Mouse (Mus musculus) CH12.LX (cell line): ENCODE measurements around the gene Mon1b. TPM values are rescaled to one million over a fixed set of nuclear protein-coding genes. Genes with fewer than 3 reads are reported as not detected.

ENCODE experiments used
- DNase-seq: peaks from one replicate; pipeline ENCODE4 v3.0.0-alpha.2; 2013; ENCODE audit errors: extremely low read depth
- H3K27ac ChIP-seq: 2 replicates; pipeline ENCODE4 v1.5.1; 2012; ENCODE audit warnings: low read depth, mild to moderate bottlenecking, control low read depth, moderate library complexity; ENCODE audit not compliant: insufficient read depth
- H3K27me3 ChIP-seq: replicated peaks from 2 replicates; pipeline ENCODE3; 2012; ENCODE audit warnings: inconsistent platforms
- H3K36me3 ChIP-seq, 2 experiments: replicated peaks in 1 of 2; 2 replicates each; pipeline versions ENCODE3 to v1.6.1; 2012; ENCODE audit warnings: inconsistent platforms in 1 of 2, low read length in 1 of 2, mild to moderate bottlenecking in 1 of 2, mixed read lengths in 1 of 2, moderate library complexity in 1 of 2; ENCODE audit not compliant: control insufficient read depth in 1 of 2, insufficient read depth in 1 of 2
- H3K4me1 ChIP-seq, 2 experiments: 2 replicates each; pipeline ENCODE4 v1.6.1; 2012; ENCODE audit warnings: inconsistent platforms in 1 of 2, moderate library complexity in 1 of 2; ENCODE audit not compliant: insufficient read depth in 2 of 2, control insufficient read depth in 1 of 2
- H3K4me2 ChIP-seq: 2 replicates; pipeline ENCODE4 v1.6.1; 2012; ENCODE audit warnings: low read depth, mild to moderate bottlenecking, control low read depth; ENCODE audit not compliant: poor library complexity, insufficient read depth, severe bottlenecking
- H3K4me3 ChIP-seq, 3 experiments: fragments of 150-350 bp in 1 of 3; sonication (generic) in 1 of 3; replicated peaks in 1 of 3; 2 replicates each; pipeline versions ENCODE3 to v1.5.1; 2011 to 2012; ENCODE audit warnings: low read depth in 2 of 3, low read length in 2 of 3, mild to moderate bottlenecking in 2 of 3, moderate library complexity in 2 of 3, control low read depth in 1 of 3, improper control_type of control experiment in 1 of 3, inconsistent platforms in 1 of 3, mixed read lengths in 1 of 3; ENCODE audit not compliant: poor library complexity in 1 of 3
- H3K79me2 ChIP-seq: replicated peaks from 2 replicates; pipeline ENCODE4 v1.6.1; 2012; ENCODE audit warnings: mild to moderate bottlenecking, moderate library complexity; ENCODE audit not compliant: control insufficient read depth, poor library complexity, insufficient read depth, severe bottlenecking; ENCODE audit errors: extremely low read depth
- H3K9ac ChIP-seq: 2 replicates; pipeline ENCODE4 v1.6.1; 2012; ENCODE audit warnings: low read depth, mild to moderate bottlenecking, control low read depth, moderate library complexity; ENCODE audit not compliant: insufficient read depth
- H3K9me3 ChIP-seq: replicated peaks from 2 replicates; pipeline ENCODE3; 2012; ENCODE audit warnings: low read length, inconsistent platforms, mixed read lengths
- BHLHE40 ChIP-seq: IDR thresholded peaks from 2 replicates; pipeline ENCODE4 v1.6.1; 2011; ENCODE audit warnings: mild to moderate bottlenecking, low read depth, low read length, improper control_type of control experiment
- ELF1 ChIP-seq: IDR thresholded peaks from 2 replicates; pipeline ENCODE4 v1.6.1; 2014; ENCODE audit warnings: low read depth, mild to moderate bottlenecking, inconsistent platforms, low read length, improper control_type of control experiment
- ETS1 ChIP-seq: conservative IDR thresholded peaks from 2 replicates; pipeline ENCODE4 v1.6.1; 2012; ENCODE audit warnings: low read depth, mild to moderate bottlenecking, inconsistent platforms, low read length, improper control_type of control experiment, moderate library complexity
- GABPA ChIP-seq: IDR thresholded peaks from 2 replicates; pipeline ENCODE4 v1.6.1; 2012; ENCODE audit warnings: low read depth, low read length, improper control_type of control experiment, inconsistent platforms; ENCODE audit not compliant: insufficient replicate concordance
- JUN ChIP-seq: IDR thresholded peaks from 2 replicates; pipeline ENCODE4 v1.6.1; 2011; ENCODE audit warnings: low read depth, mild to moderate bottlenecking, low read length, improper control_type of control experiment, moderate library complexity; ENCODE audit not compliant: insufficient read depth
- JUND ChIP-seq: conservative IDR thresholded peaks from 2 replicates; pipeline ENCODE4 v1.6.1; 2011; ENCODE audit warnings: low read depth, low read length, improper control_type of control experiment
- KAT2A ChIP-seq: IDR thresholded peaks from 2 replicates; pipeline ENCODE4 v1.6.1; 2012; ENCODE audit warnings: low read length, improper control_type of control experiment, inconsistent platforms; ENCODE audit not compliant: insufficient replicate concordance
- MAFK ChIP-seq: IDR thresholded peaks from 2 replicates; pipeline ENCODE4 v1.6.1; 2011; ENCODE audit warnings: low read length, improper control_type of control experiment; ENCODE audit not compliant: insufficient replicate concordance
- MYC ChIP-seq: IDR thresholded peaks from 2 replicates; pipeline ENCODE4 v1.6.1; 2011; ENCODE audit warnings: low read depth, mild to moderate bottlenecking, improper control_type of control experiment, low read length
- NELFE ChIP-seq: IDR thresholded peaks from 2 replicates; pipeline ENCODE4 v1.6.1; 2011; ENCODE audit warnings: low read depth, low read length, improper control_type of control experiment
- PAX5 ChIP-seq: IDR thresholded peaks from 2 replicates; pipeline ENCODE4 v1.6.1; 2012; ENCODE audit warnings: low read length, inconsistent platforms, mixed read lengths
- RCOR1 ChIP-seq: conservative IDR thresholded peaks from 2 replicates; pipeline ENCODE4 v1.6.1; 2012; ENCODE audit warnings: low read depth, mild to moderate bottlenecking, inconsistent platforms, low read length, improper control_type of control experiment
- SIN3A ChIP-seq: IDR thresholded peaks from 2 replicates; pipeline ENCODE4 v1.6.1; 2012; ENCODE audit warnings: low read length, improper control_type of control experiment, inconsistent platforms
- TBP ChIP-seq: conservative IDR thresholded peaks from 2 replicates; pipeline ENCODE4 v1.6.1; 2011; ENCODE audit warnings: low read depth, low read length, improper control_type of control experiment
- TCF12 ChIP-seq: IDR thresholded peaks from 2 replicates; pipeline ENCODE4 v1.6.1; 2014; ENCODE audit warnings: low read depth, mild to moderate bottlenecking, inconsistent platforms, low read length, improper control_type of control experiment
- UBTF ChIP-seq: IDR thresholded peaks from 2 replicates; pipeline ENCODE4 v1.6.1; 2012; ENCODE audit warnings: low read depth, mild to moderate bottlenecking, inconsistent platforms, low read length, improper control_type of control experiment, moderate library complexity
- USF1 ChIP-seq: IDR thresholded peaks from 2 replicates; pipeline ENCODE4 v1.6.1; 2014; ENCODE audit warnings: low read depth, mild to moderate bottlenecking, inconsistent platforms, low read length, improper control_type of control experiment
- dilution Hi-C: fragments of 300-500 bp; cut with MboI; formaldehyde crosslinking; loops from 2 replicates; pipeline ENCODE4 v1.14.3; 2020; ENCODE audit warnings: low sequenced_read_pairs; ENCODE audit not compliant: extremely low pct_unique_long_range_greater_than_20kb, extremely low pct_ligation_motif_present
- in situ Hi-C: fragments of 300-500 bp; cut with MboI; formaldehyde crosslinking; loops from 3 replicates; pipeline ENCODE4 v1.14.3; 2019; ENCODE audit warnings: low sequenced_read_pairs, low pct_ligation_motif_present, low pct_unique_long_range_greater_than_20kb, mixed read lengths
- polyA plus RNA-seq: library from polyadenylated mRNA; unstranded; fragments of >175 nt; gene quantifications from 2 replicates; pipeline ENCODE4 v1.2.1, GENCODE M21; 2012; ENCODE audit warnings: low read depth; ENCODE audit not compliant: insufficient read length
- total RNA-seq, 2 experiments: library from RNA; depleted of rRNA; stranded (reverse); fragments of 300-350 nt in 1 of 2; fragments of >200 nt in 1 of 2; gene quantifications; 2 replicates each; pipeline ENCODE4 v1.2.3; 2012 to 2014

The Mon1b gene
- total and polyA plus RNA-seq, 3 experiments = 7.2 to 17.1 (median 15.2) TPM

DNA sequence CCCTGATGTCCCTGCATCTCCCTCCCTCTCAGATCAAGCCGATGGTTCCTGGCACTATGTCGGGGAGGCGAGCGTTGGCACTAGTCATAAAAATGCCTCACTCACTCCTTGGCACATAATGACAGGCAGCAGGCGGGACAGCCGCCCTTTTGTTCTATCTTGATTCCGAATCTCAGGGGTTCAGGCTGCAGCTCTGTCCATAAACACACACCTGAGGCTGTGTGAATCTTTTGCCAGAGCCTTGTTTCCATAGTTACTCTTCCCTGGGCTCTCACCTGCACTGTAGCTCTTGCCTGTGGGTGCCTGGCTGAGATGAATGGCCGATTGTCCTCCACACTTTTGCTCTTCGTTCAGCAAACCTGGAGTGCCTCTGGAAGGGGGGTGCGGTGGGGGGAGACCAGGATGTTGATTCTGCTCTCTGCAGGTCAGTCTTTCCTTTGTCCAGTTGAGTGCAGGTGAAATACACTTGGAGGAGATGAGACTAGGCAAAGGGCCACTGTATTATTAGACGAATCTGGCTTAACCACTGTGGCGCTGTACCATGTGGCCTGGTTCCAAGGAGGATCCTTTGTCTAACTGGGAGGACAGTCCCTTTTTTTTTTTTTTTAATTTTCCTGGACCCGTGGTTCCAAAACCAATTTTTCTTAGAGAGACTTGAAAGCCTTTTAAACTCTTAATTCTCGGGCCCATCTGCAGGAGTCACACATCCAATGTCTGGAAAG lies 56.4 kb downstream of the Mon1b start:
- in situ Hi-C loops = no loop called here
- H3K79me2 ChIP-seq = no peaks in the 10 kb centered on the region

More for the DNA sequence above, 56.4 kb downstream of the Mon1b start:
- Histone ChIP-seq H3K27me3 (no peaks in the 10 kb centered on the region), H3K4me1 (peaks cover 5 to 7% of the 10 kb centered on the region in 2 experiments; a peak in 2 of 4 replicates), H3K36me3 (no peaks in the 10 kb centered on the region), H3K9me3 (no peaks in the 10 kb centered on the region), H3K4me3 (no peak overlapping the region), H3K27ac (no peak overlapping the region), H3K9ac (no peak overlapping the region), H3K4me2 (no peak overlapping the region)
- dilution Hi-C loops = no loop called here
- no peak for TF ChIP-seq TCF12
- TF ChIP-seq KAT2A = no peak
- TF ChIP-seq SIN3A = no peak
- TF ChIP-seq RCOR1 = no peak
- no peak for TF ChIP-seq GABPA
- no peak for TF ChIP-seq PAX5
- no peak for TF ChIP-seq TBP
- TF ChIP-seq ELF1 = no peak
- TF ChIP-seq NELFE = no peak
- no peak for TF ChIP-seq MAFK
- no peak for TF ChIP-seq JUND
- no peak for TF ChIP-seq MYC
- no peak for TF ChIP-seq BHLHE40
- no peak for TF ChIP-seq USF1
- TF ChIP-seq JUN = no peak
- no peak for TF ChIP-seq ETS1
- no peak for TF ChIP-seq UBTF
- no peak for DNase-seq

Other genes starting within 250 kb of the Mon1b start
- 1.4 and 1.6 TPM in 2 replicates for gene Syce1l, start 7.6 kb downstream of the Mon1b start, total RNA-seq (2012; rRNA removed)
- 0.30 and 0.94 TPM in 2 replicates for gene Syce1l, start 7.6 kb downstream of the Mon1b start, total RNA-seq (2014; rRNA removed)
- 1.9 and 2.4 TPM in 2 replicates for gene Syce1l, start 7.6 kb downstream of the Mon1b start, polyA plus RNA-seq
- not detected in 2 replicates for gene Adamts18, start 213.2 kb downstream of the Mon1b start, total RNA-seq (2012; rRNA removed)
- gene Adamts18, start 213.2 kb downstream of the Mon1b start, total RNA-seq (2014; rRNA removed) = not detected in 2 replicates
- gene Adamts18, start 213.2 kb downstream of the Mon1b start, polyA plus RNA-seq = not detected in 2 replicates